Mouse (Mus musculus) hindbrain, embryonic 16.5 days (tissue): ENCODE data around the gene Ackr2. TPM values are rescaled to one million over a fixed set of nuclear protein-coding genes. Genes with fewer than 3 reads are reported as not detected.

Experiments
- ATAC-seq: fragments of 200-750 bp; cut with Nextera tagmentation; 2 replicates; pipeline ENCODE4 v1.8.0; 2017; ENCODE audit warnings: moderate TSS enrichment, moderate library complexity
- H3K27ac ChIP-seq: fragments of 300-500 bp; sonication (generic); 2 replicates; pipeline ENCODE4 v1.5.1; 2014; ENCODE audit warnings: low read depth, mild to moderate bottlenecking, control low read depth, low read length, moderate library complexity
- H3K27me3 ChIP-seq: fragments of 300-500 bp; sonication (generic); replicated peaks from 2 replicates; pipeline ENCODE4 v1.6.1; 2014; ENCODE audit warnings: low read length; ENCODE audit not compliant: control insufficient read depth, insufficient read depth
- H3K36me3 ChIP-seq: fragments of 300-500 bp; sonication (generic); 2 replicates; pipeline ENCODE4 v1.6.1; 2014; ENCODE audit warnings: mild to moderate bottlenecking, low read length, moderate library complexity, mixed read lengths; ENCODE audit not compliant: control insufficient read depth, insufficient read depth
- H3K4me1 ChIP-seq: fragments of 300-500 bp; sonication (generic); 2 replicates; pipeline ENCODE4 v1.6.1; 2014; ENCODE audit warnings: low read depth, low read length; ENCODE audit not compliant: control insufficient read depth, insufficient read depth
- H3K4me2 ChIP-seq: fragments of 300-500 bp; sonication (generic); 2 replicates; pipeline ENCODE4 v1.6.1; 2014; ENCODE audit warnings: mild to moderate bottlenecking, low read length, control low read depth, moderate library complexity
- H3K4me3 ChIP-seq: fragments of 300-500 bp; sonication (generic); 2 replicates; pipeline ENCODE4 v1.5.1; 2014; ENCODE audit warnings: mild to moderate bottlenecking, low read length, control low read depth, moderate library complexity
- H3K9ac ChIP-seq: fragments of 300-500 bp; sonication (generic); 2 replicates; pipeline ENCODE4 v1.6.1; 2014; ENCODE audit warnings: low read depth, mild to moderate bottlenecking, control low read depth, low read length, moderate library complexity
- H3K9me3 ChIP-seq: fragments of 300-500 bp; sonication (generic); 2 replicates; pipeline ENCODE4 v1.6.1; 2014; ENCODE audit warnings: mild to moderate bottlenecking, low read length, moderate library complexity; ENCODE audit not compliant: control insufficient read depth
- WGBS: fragments of 180-500 bp; shearing (Covaris S2); extraction: QIAGEN DNeasy Blood & Tissue Kit; methylation state at CpG from one replicate; pipeline ENCODE4 v1.1.7; 2014; 5-methylcytosine and 5-hydroxymethylcytosine counted together
- polyA plus RNA-seq: library from polyadenylated mRNA; unstranded; fragments of >200 nt; fragmentation: Nextera tagmentation; extraction: Ambion mirVana; gene quantifications from 2 replicates; pipeline ENCODE4 v1.2.1, GENCODE M21; 2015

The Ackr2 gene
- polyA plus RNA-seq, 1 experiment from 2014 or later: 3.5 TPM

DNA sequence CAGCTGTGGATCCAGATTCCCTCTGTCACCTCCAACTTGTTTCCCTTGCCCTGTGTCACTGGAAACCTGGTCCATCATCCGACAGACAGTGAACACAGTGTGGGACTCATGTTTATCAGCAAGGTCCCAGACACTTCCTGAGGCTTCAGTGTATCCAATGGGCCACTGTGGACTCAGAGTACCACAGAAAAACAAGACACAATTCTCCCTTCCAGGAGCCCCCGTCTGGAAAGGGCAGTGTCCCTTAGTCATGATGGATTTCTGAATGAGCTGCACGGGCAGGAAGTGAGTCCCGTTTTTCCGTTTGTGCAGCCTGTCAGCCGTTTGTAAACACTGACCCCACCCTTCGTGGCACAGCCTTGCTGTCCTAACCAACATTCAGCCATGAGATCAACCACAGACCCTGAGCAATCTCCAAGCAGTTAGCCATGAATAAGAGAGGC is 16.1 kb upstream of the Ackr2 start:
- 71% methylated on average over 7 of the region's 7 CpGs for WGBS
- H3K27me3 ChIP-seq: no peaks in the 10 kb centered on the region
- no peak for ATAC-seq
- H3K4me3 ChIP-seq: no peak overlapping the region
- no peaks in the 10 kb centered on the region for H3K9me3 ChIP-seq
- H3K27ac ChIP-seq: no peak overlapping the region
- H3K36me3 ChIP-seq: no peaks in the 10 kb centered on the region
- H3K4me1 ChIP-seq: no peaks in the 10 kb centered on the region
- no peak overlapping the region for H3K9ac ChIP-seq
- H3K4me2 ChIP-seq: no peak overlapping the region

DNA sequence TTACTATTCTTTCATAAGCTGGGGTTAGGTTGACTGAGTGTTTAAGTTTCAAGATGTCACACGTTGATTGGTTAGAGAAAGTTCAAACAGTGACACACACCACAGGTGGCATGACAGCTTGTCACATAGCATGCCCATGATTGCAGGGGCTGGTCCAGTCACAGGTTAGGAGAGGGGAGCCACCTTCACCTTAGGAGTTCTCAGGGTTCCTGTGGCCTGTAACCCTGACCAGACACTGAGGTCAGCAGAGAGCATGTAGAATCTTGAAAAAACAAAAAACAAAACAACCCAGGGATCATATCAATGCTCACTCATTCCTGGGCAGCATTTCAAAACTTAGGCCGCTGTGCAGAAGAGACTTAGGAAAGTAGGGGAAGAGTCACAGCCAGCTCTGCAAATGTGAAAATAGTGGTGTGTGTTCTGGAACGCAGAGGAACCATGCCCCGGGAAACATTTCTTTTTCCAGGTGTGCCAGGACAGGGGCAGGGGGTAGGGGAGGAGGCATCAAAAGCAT is 8.2 kb upstream of the Ackr2 start:
- H3K36me3 ChIP-seq: no peaks in the 10 kb centered on the region
- H3K4me3 ChIP-seq: no peak overlapping the region
- no peak overlapping the region for H3K9ac ChIP-seq
- ATAC-seq: no peak
- H3K27me3 ChIP-seq: no peaks in the 10 kb centered on the region
- H3K9me3 ChIP-seq: no peaks in the 10 kb centered on the region
- no peak overlapping the region for H3K27ac ChIP-seq
- H3K4me2 ChIP-seq: no peak overlapping the region
- 79% methylated on average over 4 of the region's 4 CpGs for WGBS
- peaks cover 2% of the 10 kb centered on the region; the same call in 1 of the 2 replicates for H3K4me1 ChIP-seq

DNA sequence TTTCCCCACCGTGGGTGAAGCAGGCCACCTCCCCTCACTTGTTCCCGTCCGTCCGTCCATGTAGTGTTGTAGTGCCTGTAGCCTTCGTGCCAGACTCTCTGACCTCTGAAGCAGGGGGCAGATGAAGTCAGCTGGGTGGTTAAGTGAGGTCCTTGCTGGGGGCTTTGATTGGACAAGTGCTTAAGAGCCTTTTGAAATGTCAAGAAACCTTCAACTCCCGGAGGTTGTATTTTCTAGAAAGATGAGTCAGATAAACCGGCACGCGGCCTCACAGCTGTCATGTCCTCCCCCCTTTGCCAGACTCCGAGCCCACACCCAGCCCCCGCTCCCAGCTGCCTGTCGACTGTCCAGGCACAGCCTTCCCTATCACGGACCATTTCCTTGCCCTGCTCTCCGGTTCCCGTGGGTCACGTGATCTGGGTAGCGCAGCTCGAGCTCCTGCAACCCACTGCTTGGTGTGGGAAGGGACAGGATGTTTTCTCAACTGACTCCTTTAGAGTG is 7.7 kb upstream of the Ackr2 start:
- Histone ChIP-seq H3K27me3 (no peaks in the 10 kb centered on the region), H3K4me3 (no peak overlapping the region), H3K9me3 (no peaks in the 10 kb centered on the region), H3K27ac (no peak overlapping the region), H3K9ac (no peak overlapping the region), H3K4me1 (peaks cover 2% of the 10 kb centered on the region; the same call in 1 of the 2 replicates), H3K4me2 (peak overlapping the region; percentile 32), H3K36me3 (no peaks in the 10 kb centered on the region)
- no peak for ATAC-seq
- 35% methylated on average over 18 of the region's 18 CpGs for WGBS

DNA sequence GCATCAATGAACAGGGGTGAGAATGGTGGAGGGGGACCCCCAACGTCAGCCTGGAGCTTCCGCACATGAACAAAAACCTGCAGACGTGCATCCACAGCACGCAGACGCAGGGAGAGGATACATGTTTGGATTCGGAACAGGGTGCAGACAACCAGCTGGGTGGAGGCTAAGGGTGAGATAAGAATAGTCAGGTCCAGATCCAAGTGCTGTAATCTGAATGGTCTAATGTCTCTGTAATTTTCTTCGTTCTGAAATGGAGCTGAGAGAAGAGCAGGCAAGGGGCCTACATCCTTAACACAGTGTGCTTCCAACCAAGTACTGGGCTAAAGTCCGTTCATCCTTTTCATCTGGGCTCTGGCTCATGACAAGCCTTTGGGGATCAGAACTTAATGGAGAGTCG is 6.9 kb upstream of the Ackr2 start:
- WGBS: 86% methylated on average over 9 of the region's 9 CpGs
- H3K27ac ChIP-seq: no peak overlapping the region
- H3K36me3 ChIP-seq: no peaks in the 10 kb centered on the region
- no peaks in the 10 kb centered on the region for H3K27me3 ChIP-seq
- H3K9ac ChIP-seq: no peak overlapping the region
- no peak for ATAC-seq
- no peak overlapping the region for H3K4me2 ChIP-seq
- H3K9me3 ChIP-seq: no peaks in the 10 kb centered on the region
- H3K4me1 ChIP-seq: peaks cover 2% of the 10 kb centered on the region; the same call in 1 of the 2 replicates
- no peak overlapping the region for H3K4me3 ChIP-seq

DNA sequence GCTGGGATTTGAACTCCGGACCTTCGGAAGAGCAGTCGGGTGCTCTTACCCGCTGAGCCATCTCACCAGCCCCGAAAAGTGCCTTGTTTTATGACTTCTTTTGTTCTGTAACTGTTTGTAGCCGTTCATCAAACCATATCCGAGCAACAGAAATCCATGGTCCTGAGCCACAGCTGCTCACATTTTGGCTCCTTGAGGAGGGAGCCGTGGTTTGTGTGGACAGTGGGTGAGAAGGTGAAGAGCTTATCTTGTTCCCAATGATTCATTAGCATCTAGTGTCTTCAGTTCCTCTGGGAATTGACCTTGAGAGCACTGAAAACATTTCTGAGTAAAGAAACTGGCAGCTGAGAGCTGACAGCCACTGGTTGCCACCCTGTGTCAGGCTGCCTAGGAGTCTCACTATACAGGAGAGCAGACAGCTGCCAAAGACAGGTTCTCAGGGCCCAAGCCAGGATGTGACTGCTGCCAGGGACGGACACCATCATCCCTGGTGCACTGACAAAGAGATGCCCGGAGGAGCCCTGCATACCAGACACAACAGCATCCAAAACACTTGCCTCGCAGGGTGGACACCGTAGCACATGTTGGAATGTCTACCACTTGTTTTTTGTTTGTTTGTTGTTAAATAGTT is 6.0 kb upstream of the Ackr2 start:
- H3K4me3 ChIP-seq: no peak overlapping the region
- WGBS: 90% methylated on average over 12 of the region's 12 CpGs
- no peak for ATAC-seq

DNA sequence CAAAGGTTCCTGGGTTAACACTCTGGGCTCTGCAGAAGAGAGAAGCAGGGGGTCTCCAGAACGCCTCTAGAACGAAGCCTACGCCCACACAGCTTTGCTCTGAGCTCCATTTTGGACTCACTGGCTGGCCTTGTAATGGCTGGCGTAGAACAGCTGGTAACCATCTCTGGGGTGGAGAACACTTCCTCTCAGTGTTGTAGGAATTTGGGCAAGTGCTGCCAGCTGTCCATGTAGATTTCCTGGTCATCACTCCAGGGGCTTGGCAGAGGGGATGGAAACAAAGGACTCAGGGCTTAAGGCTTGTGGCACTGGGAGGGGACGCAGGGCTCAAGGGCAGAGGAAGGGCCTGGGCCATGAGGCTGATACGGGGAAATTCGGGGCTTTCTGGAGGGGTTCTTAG is 3.7 kb upstream of the Ackr2 start:
- H3K4me1 ChIP-seq: peaks cover 2% of the 10 kb centered on the region; the same call in 1 of the 2 replicates
- H3K27me3 ChIP-seq: no peaks in the 10 kb centered on the region
- no peak overlapping the region for H3K4me3 ChIP-seq
- no peaks in the 10 kb centered on the region for H3K36me3 ChIP-seq
- 90% methylated on average over 7 of the region's 7 CpGs for WGBS
- H3K9ac ChIP-seq: no peak overlapping the region
- no peaks in the 10 kb centered on the region for H3K9me3 ChIP-seq
- no peak overlapping the region for H3K27ac ChIP-seq
- no peak for ATAC-seq
- H3K4me2 ChIP-seq: no peak overlapping the region

More for the DNA sequence above, 6.0 kb upstream of the Ackr2 start:
- Histone ChIP-seq H3K27ac (no peak overlapping the region), H3K36me3 (no peaks in the 10 kb centered on the region), H3K4me2 (no peak overlapping the region), H3K9me3 (no peaks in the 10 kb centered on the region), H3K4me1 (peaks cover 2% of the 10 kb centered on the region; the same call in 1 of the 2 replicates), H3K27me3 (no peaks in the 10 kb centered on the region), H3K9ac (no peak overlapping the region)

DNA sequence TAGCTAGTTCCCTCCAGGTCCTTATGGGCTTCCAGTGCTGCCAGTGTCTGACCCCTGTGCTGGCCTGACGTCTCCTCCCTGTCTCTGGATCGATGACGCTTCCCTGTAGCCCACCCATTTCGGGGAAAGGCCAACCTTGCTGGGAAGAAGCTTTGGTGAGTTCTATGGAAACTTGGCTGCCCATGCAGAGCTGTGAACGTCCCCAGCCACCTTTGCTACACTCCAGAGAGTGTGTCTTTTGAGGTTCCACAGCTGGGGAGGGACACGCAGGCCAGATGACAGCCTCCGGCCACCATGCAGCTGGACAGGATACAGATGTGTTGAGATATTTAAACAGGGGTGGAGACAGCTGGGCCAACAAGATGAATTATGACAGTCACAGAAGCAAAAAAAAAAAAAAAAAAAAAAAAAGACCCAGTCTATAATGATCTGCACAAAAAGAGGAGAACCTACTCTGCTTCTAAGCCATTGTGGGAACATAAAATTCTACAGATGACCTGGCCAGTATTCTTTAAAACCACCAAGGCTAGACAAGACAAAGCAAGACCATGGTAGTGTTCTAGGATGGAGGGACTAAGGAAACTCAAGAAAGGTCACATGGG is 2.7 kb upstream of the Ackr2 start:
- Histone ChIP-seq H3K27ac (no peak overlapping the region), H3K4me1 (peaks cover 2% of the 10 kb centered on the region; the same call in 1 of the 2 replicates), H3K9me3 (no peaks in the 10 kb centered on the region), H3K4me3 (no peak overlapping the region), H3K4me2 (no peak overlapping the region), H3K9ac (no peak overlapping the region), H3K27me3 (no peaks in the 10 kb centered on the region), H3K36me3 (no peaks in the 10 kb centered on the region)
- ATAC-seq: no peak
- 79% methylated on average over 7 of the region's 7 CpGs for WGBS

DNA sequence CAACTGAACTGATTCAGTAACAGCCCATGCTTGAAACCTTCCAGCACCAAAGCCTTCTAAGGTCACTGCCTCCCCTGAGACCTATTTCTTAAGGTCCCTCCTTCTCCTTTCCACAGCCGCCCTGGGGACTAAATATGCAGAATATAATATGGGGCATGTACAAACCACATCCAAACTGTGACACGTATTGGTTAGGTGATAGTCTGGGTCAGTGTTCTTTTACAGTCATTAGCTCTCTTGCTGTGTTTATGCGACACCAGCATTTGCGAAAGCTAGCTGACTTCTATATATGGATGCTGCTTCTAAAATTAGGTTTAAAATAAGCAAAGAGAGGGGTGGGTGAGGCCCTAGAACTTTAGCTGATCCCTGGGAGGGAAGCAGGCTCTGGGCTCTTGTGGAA is 1.3 kb upstream of the Ackr2 start:
- H3K4me3 ChIP-seq: no peak overlapping the region
- no peaks in the 10 kb centered on the region for H3K9me3 ChIP-seq
- WGBS: 87% methylated on average over 4 of the region's 4 CpGs
- no peaks in the 10 kb centered on the region for H3K36me3 ChIP-seq
- H3K27ac ChIP-seq: no peak overlapping the region
- no peak overlapping the region for H3K4me2 ChIP-seq
- no peaks in the 10 kb centered on the region for H3K27me3 ChIP-seq
- no peak overlapping the region for H3K9ac ChIP-seq
- H3K4me1 ChIP-seq: no peaks in the 10 kb centered on the region
- ATAC-seq: no peak

DNA sequence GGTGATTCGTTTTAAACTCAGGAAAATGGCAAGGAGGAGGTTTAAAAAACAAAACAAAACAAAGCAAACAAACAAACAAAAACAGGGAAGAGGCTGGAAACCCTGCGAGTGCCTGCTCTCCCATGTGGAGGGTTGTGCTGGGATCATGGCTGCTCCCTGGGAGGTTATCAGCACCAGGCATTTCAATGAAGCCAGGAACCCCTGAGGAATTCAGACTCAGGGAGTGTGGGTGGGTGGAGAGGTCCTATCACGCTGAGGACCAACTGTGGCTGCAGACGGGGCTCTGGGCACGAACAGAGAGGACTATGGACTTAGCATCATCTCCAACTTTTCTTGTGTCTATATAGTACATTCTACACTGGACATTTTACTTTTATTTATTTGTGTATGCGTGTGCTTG is 1.2 kb downstream of the Ackr2 start:
- Histone ChIP-seq H3K4me2 (no peak overlapping the region), H3K27ac (no peak overlapping the region), H3K4me1 (no peaks in the 10 kb centered on the region), H3K9ac (no peak overlapping the region), H3K9me3 (no peaks in the 10 kb centered on the region), H3K36me3 (no peaks in the 10 kb centered on the region), H3K4me3 (no peak overlapping the region), H3K27me3 (no peaks in the 10 kb centered on the region)
- 74% methylated on average over 6 of the region's 6 CpGs for WGBS
- no peak for ATAC-seq
